Mouse (Mus musculus): ENCODE measurements around the gene Rfc5.

Rfc5 gene

GRCm38 (mm10) chr5:117374372-117375049, 14.3 kb downstream of the Rfc5 start:
- DNase-seq (ENCODE audit: extremely low spot score, low spot score), result no peak

DNA sequence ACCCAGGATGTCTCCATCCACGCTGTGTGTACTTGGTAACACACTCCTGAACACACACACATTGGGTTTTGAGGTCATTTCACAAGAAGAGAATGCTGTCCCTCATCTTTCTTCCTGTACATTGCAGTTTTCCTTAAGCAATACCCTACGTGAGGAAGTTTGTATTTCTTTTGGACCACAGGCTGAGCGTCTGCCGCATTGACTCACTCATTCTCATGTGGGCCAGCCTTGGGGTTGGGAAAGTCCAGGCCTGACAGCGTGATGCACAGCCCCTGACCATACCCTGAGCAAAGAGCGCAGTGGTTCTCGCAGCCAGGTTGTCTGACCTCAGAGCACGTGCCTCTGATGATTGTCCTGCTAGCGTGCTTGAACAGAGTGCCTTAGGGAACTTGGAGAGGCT, 15.4 kb downstream of the Rfc5 start:
- no peak for DNase-seq (ENCODE audit: extremely low spot score, low spot score)

GRCm38 (mm10) chr5:117370592-117370991, 18.3 kb downstream of the Rfc5 start:
- no peak for DNase-seq (ENCODE audit: extremely low spot score, low spot score)

GRCm38 (mm10) chr5:117367206-117367605, 21.6 kb downstream of the Rfc5 start:
- DNase-seq (ENCODE audit: extremely low spot score, low spot score), result no peak

GRCm38 (mm10) chr5:117365904-117366561, 22.8 kb downstream of the Rfc5 start:
- DNase-seq (ENCODE audit: extremely low spot score, low spot score), result no peak

DNA sequence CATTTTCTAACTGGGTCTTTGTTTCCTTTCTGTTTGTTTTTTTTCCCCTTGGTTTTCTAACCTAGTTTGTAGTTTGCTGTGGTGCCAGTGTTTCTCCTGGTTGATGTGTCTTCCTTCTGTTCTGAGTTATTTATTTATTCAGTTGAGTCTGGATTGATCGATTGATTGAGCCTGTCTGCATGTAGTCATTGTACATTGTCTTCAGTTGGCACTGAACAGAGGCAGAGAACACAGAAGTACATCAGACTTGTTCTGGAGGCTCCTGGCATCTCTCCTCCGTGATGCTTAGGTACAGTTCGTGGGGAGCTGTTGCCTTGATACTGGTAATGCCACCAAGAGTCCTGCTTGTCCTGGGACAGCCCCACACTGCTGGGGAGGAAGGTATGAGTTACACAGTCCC, 24.0 kb downstream of the Rfc5 start:
- DNase-seq (ENCODE audit: extremely low spot score, low spot score), result no peak

GRCm38 (mm10) chr5:117363066-117363782, 25.6 kb downstream of the Rfc5 start:
- no peak for DNase-seq (ENCODE audit: extremely low spot score, low spot score)

GRCm38 (mm10) chr5:117361590-117361989, 27.3 kb downstream of the Rfc5 start:
- no peak for DNase-seq (ENCODE audit: extremely low spot score, low spot score)

DNA sequence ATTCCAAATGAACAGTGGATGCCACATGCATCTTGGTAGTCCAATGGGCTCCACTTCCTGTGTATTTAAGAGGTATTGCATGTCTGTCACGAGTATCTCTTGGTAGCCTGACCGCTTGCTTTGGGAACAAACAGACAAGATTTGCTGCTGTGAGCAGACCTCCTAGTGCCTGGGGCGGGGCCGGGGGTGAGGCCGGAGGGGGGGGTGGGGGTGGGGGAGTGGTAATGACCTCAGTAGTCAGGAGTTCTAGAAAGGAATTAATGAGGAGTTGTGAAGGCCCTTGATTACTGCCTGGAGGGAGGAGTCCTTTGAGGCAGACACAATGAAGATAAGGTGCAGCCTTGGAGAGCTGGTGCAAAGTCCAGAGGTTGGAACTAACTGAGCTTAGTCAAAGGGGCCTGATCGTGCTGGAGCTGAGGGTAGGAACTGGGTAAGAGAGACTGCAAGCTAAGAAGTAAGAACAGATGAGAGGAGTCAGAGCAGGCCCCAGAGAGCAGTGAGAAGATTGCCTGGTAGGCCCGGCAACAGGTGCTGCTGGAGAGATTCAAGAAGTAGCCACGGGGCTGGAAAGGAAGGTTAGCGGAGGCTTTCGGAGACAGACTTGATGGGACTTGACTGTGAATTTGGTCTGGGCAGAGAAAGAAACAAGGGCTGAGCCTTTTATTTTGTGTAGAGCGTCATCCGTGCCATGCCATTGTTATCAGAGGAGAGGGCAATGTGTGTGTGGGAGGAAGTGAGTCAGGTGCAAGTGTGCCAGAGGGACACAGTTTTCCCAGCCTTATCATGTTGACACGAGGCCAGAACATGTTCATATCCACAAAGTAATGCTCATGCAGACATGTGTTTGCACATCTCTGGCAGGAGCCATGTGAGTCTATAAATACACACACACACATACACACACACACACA, 28.0 kb downstream of the Rfc5 start:
- DNase-seq (ENCODE audit: extremely low spot score, low spot score), result no peak

- DNase-seq (ENCODE audit: extremely low spot score, low spot score), result no peak
Observed at GRCm38 (mm10) chr5:117360228-117360515, 28.7 kb downstream of the Rfc5 start.

- no peak for DNase-seq (ENCODE audit: extremely low spot score, low spot score)
Observed at GRCm38 (mm10) chr5:117359497-117360227, 29.2 kb downstream of the Rfc5 start.

DNA sequence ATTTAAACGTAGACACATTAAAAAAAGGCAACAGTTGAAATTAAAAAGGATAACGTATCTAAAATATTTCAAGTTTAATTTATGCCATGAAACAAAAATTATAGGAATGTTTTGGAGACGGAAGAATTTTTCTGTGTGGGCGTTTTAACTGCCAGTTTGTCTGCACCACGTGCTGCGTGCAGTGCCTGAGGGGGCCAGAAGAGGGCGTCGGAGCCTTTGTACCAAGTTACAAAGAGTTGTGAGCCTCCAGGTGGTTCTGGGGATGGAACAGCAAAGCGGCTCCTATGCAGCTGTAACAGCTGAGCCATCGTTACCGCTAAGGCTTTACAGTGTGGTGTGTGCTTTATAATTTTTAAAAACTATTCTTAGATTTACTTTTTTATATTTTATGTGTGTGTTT, 30.1 kb downstream of the Rfc5 start:
- DNase-seq (ENCODE audit: extremely low spot score, low spot score), result peak; percentile 68

DNA sequence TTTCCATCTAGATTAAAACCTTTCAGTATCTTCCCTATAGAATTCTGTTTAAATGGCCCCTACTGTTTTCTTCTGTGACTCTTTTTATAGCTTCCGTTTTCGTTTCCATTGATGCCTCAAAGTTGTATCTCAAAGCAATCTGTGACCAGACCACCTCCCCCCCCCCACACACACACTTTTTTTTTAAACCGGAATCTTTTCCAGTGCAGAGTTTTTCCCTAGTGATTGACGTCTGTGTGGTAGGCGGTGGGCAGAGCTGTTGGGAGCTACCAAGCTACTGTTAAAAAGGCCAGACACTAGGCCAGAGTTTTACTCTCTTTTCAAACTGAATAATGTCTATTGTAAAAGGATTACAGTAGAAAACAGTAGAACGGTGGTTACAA, 30.6 kb downstream of the Rfc5 start:
- no peak for DNase-seq (ENCODE audit: extremely low spot score, low spot score)

GRCm38 (mm10) chr5:117357478-117358247, 31.2 kb downstream of the Rfc5 start:
- DNase-seq (ENCODE audit: extremely low spot score, low spot score), result peak; percentile 63

DNA sequence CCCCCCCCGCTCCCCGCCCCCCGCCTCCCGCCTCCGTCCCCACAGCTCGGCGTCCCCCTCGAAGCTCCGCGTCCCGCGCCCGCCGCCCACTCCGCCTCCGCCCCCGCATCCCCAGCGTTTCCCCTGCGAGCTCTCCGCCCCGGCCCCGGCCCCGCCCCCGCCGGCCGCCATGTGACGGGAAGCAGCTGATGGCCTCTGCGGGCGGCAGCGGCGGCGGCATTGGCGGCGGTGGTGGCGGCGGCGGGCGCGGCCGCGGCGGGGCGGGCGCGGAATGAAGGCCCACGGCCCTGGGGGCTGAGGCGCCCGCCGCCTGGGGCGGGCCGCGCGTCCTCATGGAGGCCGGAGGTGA, 31.7 kb downstream of the Rfc5 start, which contains the start of gene Wsb2:
Wsb2 (plus strand) TSS at position 176 of the 349 bp plus-strand sequence.
- DNase-seq (ENCODE audit: extremely low spot score, low spot score), result peak; percentile 87

DNA sequence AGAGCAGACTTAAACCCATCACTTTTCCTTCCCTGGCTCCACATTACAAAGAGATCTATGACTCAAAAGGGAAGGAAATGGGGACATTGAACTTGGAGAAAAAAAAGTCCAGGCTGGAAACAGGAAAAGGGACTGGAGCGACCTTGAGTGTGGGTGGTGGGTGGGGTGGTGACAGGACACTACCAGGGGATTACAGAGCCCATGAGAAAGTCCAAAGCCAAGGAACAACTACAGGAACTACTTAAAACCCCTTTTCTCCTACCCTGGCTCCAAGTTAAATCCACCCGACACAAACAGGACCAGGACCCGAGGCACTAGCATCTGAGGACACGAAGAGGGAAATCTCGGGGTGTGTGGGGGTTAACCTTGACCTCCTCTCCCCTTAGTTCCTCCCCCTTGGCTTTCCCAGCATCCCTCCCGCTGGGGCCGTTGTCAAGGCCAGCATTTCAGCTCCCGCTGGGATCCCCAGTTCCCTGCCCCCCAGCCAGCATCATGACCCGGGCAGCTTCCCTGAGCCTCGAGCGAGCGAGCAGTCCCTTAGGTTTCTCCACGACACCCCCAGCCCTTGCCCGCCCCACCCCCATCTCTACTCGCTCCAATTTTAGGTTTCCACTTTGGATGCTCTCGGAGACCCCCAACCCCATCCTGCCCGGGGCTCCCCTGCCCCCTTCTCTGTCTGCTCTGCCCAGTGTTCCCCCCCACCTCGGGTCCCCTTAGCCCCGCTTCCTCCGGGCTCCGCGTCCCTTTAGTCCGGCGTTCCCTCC, 32.3 kb downstream of the Rfc5 start:
- peak; percentile 57 for DNase-seq (ENCODE audit: extremely low spot score, low spot score)

DNA sequence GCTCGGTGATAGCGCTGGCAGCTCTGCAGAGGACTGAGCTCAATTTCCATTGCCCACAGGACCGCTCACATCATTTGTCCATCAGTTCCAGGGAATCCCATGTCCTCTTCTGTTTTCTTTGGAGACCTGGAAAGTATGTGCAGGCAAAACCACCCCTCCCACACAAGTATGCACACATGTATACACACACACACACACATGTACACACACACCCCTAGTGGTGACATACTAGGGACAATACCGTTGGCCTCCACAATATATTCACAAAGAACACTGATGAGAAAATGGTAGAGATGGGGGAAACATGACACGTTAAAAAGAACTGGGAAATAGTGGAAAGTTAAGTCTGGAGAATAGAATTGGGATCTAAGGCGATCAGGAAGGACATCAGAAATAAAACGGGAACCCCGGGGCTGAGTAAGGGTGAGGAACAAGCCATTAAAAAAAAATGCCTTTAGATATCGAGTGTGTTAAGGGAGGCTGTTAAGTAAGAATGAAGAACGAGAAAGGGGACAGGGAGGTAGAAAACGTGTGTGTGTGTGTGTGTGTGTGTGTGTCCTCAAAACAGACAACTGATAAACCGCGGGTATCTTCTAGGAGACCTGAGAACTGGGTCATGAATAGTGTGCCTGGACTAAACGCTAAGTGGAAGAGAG, 33.1 kb downstream of the Rfc5 start:
- DNase-seq (ENCODE audit: extremely low spot score, low spot score), result no peak

- DNase-seq (ENCODE audit: extremely low spot score, low spot score), result no peak
Observed at GRCm38 (mm10) chr5:117354121-117354520, 34.7 kb downstream of the Rfc5 start.

DNA sequence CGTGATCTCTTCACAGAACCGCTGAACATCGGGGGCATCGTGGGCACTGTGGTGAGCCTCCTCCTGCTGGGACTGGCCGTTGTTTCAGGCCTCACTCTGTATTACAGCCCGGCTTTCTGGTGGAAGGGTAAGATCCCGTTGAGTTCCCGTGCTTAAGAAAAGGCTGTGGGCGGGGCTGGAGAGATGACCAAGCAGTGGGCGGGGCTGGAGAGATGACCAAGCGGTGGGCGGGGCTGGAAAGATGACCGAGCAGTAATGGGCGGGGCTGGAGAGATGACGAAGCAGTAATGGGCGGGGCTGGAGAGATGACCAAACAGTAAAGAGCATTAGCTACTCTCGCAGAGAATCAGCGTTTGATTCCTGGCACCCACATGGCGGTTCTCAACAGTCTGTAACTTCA, 40.6 kb downstream of the Rfc5 start:
- peak; percentile 75 for DNase-seq (ENCODE audit: extremely low spot score, low spot score)

Data from neural tube, embryonic 10.5 days (tissue).